Mouse (Mus musculus) layer of hippocampus, adult 18-20 months (tissue): ENCODE measurements around the gene Cyp4v3. TPM values are rescaled to one million over a fixed set of nuclear protein-coding genes. Genes with fewer than 3 reads are reported as not detected.

Source experiments
- DNase-seq, 2 experiments: peaks; one replicate each; pipeline ENCODE4 v3.0.0; 2022; ENCODE audit warnings: low spot score in 2 of 2
- total RNA-seq, 2 experiments: library from RNA; stranded (reverse); gene quantifications; 2 replicates each; pipeline ENCODE4 v1.2.3; 2021

Gene Cyp4v3
- total RNA-seq, 2 experiments from 2014 or later, result 7.5 to 7.9 TPM

DNA sequence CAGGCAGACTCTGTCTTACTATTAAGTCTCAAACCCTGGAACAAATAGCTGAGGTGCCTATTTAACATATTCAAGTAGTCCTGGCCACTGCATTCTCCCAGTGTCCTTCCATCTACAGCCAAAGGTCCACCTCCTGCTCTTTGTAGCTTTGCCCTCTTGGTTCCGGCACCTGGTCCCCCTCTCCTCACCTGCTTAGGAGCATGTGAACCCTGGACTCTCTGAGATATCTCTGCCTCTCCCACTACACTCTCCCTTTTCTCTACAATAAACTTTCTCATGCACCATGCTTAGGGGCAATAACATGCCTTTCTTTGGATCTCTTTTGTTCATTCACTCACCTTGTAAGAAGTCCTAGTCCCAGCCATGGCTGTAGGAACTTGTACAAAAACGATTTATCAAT is 11.7 kb downstream of the Cyp4v3 start:
- no peak for DNase-seq

DNA sequence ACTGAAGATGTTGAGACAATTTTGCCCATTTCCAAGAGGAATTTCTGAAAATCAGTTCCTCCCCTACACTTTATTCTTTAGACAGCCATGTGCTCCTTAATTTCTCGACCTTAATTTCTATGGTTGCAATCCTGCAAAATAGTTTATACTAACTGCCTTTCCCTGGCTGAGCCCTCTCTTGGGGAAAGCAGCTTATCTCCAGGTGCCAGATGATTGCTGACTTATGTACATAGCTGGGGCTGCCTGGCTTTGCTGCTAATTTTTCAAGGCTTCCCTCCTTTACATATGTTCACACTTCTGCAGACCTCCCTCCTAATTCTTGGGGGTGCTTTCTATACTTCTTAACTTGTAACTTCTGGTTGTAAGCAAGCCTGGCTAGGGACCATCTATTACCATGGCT is 12.1 kb downstream of the Cyp4v3 start:
- no peak for DNase-seq

DNA sequence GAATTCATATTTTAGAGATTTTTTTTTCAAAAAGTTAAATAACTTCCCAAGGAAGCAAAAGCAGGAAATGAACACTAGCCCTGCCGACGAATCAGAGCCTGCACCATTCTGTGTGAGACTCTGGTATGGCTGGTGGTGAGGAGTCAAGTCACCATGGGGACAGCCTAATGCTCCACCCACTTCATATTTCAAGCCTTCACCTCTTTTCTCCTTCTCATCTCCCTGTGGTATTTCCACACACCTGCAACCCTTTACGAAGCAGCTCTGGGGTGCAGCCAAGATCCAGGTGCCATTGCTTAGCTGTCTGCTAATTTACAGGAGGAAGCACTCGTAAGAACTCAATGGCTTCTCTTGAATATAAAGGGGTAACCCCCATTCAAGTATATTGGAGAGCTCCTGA is 22.0 kb downstream of the Cyp4v3 start:
- DNase-seq, result no peak

DNA sequence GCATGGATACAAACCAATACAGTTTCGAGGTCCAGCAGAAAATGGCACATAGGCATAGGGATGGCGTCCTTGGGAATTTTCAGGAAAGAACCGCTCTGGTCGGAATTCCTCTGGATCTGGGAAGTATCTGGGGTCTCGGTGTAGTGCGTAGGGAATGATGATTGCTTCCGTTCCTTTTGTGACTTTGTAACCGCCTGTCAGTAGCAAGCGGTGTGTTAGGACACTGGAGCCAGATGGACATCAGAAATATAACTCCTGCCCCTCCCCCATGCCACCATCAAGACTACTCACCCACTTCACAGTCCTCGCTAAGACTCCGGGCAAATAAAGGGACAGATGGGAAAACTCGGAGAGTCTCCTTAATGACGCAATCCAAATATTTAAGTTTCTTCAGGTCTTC is 24.6 kb downstream of the Cyp4v3 start, which contains the start of gene Gm45753:
Gene Gm45753, minus strand, starts transcription at position 101 of the 400 bp plus-strand sequence.
- DNase-seq, result no peak

DNA sequence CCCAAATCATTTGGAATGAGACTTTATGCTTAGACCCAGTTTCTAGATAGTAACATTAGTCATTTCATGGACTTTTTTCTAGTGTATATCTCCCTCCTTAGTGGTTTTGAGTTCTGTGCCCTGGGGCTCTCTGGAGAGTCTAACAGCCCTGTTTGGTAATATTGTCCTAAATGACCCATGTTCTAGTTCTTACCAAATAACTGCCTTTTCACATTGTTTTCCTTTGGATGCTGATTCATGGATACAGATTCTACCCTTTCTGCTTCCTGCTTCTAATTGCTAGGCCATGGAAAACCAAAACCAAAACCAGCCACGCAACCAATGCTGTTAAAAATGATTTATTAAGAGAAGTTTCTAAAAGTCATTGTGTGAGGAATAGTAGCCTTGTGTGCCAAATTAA is 27.5 kb downstream of the Cyp4v3 start:
- DNase-seq, result no peak

DNA sequence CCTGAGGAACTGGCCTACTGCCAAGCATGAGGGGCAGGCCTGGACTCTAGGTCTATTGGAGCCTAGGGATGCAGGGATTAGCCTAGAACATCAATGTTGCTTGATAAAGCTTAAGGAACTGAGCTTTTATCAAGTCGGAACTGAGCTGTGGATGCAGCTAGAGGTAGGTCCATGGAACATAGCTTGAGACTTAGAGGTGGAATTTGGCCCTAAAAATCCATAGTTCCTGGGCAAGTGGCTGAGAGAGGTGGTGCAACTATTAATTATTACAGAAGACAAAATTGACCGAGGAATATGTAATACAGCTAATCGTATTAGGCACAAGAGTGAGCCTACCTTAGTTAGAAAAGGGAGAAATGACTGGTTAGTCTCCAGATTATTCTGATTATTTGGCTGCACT is 28.7 kb downstream of the Cyp4v3 start:
- DNase-seq, result no peak

DNA sequence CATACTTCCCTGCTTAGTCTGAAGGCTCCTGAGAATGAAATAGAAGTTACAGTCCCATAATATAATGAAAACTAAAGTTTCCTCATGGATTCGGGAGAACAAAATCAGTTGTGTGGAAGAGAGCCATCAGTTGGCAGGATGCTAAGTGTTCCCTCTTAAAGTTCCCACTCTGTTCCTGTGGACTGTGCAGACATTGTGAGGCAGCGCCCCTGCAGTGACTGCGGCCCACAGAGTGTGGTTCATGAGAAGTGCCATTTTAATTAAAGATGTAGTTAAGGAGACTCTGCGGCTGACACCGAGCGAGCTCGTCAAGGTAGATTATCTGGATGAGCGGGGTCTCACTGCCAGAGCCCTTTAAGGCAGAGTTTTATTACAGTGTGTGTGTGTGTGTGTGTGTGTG is 30.6 kb downstream of the Cyp4v3 start:
- DNase-seq, result peak in 1 of 2 experiments; percentile 52

DNA sequence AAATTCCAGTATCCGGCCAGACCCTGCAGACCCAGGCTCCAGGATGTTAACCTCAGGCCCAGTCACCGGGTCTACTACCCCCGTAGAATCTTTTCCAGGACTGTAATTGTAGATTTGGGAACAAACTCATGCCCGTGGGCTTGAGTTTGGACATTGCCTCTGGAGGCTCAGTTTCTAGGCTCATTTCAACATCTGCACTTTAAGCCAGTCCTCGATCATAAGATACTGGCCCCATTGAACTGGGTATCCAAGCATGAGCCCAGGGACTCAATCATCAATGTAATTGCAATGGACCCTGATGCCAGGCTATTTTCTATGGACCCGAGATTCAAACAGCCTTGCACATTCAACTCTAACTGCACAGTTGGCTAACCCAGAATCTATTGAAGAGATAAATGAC is 37.7 kb downstream of the Cyp4v3 start:
- no peak for DNase-seq

DNA sequence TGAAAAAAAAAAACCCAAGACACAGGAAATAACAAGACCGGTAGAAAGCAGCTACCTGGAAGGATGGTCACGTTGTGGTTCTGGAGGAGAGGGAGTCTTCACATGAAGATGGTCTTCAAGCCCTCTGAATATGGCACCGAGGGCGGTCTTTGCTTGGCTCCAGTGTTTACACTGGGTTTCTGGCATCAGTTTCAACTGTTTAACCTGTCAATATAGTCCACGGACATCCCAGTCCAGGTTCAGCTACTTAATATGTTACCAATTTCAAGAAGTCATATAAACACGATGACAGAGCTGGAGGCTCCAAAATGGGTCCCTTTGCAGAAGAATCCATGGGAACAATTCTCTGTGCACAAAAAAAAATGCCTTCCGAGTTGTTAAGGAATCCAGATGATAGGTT is 38.3 kb downstream of the Cyp4v3 start, which contains the start of gene Klkb1:
Gene Klkb1, minus strand, starts transcription at position 173 of the 400 bp plus-strand sequence.
- no peak for DNase-seq

DNA sequence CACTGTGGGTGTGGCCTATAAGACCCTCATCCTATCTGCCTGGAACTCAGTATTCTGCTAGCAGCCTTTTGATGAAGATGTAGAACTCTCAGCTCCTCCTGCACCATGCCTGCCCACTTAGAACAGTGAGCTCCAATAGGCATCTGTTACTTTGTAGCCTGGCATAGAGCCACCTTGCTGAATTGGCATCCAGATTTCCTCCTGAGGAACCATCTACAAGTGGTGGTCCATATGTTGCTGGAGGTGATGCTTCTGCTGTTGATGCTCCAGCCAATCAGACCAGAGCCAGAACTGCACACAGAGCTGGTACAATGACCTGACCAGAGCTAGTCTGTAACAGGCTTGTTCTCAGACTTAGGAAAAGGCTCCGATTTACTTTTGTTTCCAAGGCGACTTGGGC is 41.2 kb downstream of the Cyp4v3 start:
- peak; percentile 66 to 84 for DNase-seq

DNA sequence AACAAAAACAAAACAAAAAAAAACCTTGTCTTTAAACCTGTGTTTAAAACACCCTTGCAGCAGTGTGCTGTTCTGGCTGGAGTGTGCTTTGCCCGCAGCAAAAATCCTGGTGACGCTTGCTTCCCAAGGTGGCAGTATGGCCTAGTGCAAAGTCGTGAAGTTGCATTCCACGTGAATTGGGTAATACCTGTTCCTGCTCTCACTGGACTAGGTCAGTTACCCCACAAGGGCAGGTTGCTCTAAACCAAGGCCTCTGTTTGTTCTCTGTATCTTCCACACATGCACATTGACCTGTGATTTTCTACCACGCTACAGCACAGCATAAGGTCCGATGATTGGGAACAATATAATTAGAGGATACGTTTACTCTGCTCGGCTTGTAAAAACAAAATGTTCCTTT is 51.4 kb downstream of the Cyp4v3 start:
- DNase-seq, result no peak

DNA sequence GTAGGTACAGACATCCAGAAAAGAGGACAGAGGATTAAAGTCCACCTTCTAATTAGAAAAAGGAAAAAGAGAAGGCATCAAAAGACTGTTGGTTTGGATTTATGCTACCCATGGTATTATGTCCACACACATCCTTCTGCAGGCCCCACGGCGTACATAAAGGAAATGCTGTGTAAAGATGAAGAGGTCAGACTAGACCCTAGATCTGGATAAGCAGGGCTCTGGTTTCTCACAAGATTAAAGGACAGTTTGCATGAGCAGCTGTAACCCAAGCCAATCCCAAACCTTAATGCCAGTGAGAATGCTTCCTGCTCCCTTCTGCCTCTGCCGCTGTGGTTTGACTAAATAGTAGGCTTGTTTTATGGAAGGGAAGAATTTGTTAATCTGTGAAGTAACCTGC is 55.6 kb downstream of the Cyp4v3 start:
- no peak for DNase-seq

DNA sequence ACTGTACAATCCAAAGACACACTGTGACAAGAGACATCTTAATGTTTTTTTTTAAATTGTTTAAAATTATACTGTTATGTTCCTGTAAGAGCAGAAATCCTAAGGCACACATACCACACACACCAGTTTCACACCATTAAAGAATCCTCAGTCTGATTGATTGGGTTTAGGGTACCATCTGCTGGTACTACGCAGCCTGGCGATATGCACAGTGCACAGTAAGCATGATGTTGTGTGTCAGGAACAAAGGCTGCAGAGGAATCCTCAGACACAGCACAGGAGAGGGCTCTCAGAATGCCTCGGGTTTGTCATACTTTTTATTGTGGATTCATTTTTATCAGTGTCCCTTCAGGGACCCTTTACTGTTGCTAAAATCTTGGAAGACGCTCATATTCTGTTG is 58.7 kb downstream of the Cyp4v3 start:
- DNase-seq, result no peak

DNA sequence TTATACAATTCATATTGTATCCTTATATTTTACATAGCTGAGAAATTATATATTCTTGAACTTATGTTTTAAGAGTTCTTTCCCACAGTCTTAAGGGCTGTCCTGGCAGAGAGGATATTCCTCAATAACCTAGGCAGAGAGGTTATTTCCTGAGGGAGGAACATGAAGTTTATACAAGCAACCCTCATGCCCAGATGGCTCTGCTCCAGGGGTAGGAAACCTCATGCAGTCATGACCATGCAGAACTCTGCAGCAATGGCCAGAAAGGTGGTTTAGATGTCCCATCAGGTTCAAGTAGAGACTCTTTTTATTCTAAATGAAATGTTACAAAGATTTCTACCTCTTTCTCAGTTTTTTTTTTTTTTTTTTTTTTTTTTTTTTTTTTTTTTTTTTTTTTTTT is 64.0 kb downstream of the Cyp4v3 start:
- DNase-seq, result no peak

DNA sequence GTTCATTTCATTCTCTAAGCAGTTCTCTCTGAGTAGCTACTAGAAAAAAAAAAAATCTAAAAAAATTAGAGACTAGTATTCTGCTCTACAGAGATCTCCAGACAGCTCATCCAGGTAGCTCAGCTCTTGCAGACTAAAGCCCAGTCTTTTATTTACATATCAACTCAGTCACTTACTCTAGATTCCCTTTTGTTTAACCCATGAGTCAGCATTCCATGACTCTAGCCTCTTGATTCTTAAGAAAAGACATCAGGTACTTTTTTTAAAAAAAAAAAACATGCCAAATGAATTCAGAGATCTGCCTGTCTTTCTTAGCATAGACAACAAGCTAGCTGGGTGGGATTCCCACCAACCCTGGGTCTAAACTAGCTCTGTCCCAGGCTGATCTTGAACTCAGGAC is 64.5 kb downstream of the Cyp4v3 start:
- no peak for DNase-seq

DNA sequence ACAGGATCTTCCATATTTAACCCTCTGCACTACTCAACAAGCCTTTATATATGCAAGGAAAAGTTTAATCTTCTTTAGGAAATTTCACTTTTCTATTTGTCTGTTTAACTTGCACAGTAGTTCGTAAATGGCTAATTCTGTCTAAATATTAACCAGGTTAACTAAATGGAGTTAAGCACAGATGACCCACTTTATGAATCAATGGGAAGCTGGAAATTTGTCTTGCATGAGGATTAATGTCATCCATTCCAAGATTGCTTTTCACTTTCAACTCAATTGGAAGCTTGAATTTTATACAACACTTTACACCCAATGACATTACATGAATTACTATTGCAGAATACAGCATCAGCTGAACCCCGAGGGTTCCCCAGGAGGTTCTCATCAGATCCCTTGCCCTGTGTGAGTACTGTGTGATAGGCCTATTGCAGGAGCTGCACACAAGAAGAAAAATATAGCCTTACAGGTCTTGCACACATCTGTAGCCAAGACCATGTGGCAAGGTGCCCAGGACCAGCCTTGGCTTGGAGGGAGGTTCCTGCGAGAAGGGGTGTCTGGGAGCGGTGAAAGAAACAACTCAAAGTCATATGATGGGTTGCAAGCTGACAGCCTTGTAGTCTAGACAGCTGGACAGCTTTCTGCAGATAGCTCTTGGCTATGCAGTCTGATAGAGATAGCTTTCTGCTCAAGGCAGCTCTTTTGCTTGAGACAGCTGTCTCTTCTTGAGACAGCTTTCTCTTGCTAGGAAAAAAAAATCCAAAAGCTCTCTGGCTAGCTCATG is 65.2 kb downstream of the Cyp4v3 start:
- DNase-seq, result no peak

DNA sequence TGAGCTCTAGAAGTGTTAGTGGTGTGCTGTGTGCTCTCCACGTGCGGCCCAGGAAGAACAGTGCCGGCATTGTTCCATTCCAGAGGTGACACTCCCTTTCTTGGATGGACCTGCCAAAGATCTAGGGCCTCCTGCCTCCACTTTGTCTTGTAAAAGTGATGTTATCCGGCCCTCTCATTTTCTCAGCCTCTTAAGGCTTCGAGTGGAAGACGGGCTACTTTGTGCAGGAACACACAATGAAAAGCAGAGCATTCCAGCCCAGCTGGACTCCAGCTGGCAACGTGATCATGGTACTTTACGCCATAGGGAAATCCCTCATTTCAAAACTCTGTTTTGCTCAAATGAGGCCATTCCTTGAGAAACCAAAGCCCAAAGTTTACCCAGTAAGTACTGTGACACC is 66.0 kb downstream of the Cyp4v3 start:
- no peak for DNase-seq

DNA sequence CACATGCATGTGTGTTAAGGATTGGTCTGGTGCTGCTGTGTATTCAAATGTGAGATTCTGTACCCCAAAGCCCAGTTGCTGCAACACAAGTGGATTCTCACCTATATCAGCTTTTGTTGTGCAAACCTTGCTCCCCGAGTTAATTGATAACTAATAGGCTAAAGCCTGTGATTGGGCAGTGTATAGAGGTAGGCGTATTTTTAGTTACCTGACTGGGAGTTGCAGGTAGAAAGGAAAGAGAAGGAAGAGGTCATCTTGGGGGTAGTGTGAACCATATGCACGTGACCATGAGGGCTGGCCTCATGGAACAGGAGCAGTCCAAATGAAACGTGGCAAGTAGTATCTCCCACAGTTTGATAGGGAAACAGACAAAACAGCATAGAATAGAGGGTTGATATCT is 68.1 kb downstream of the Cyp4v3 start:
- DNase-seq, result no peak

DNA sequence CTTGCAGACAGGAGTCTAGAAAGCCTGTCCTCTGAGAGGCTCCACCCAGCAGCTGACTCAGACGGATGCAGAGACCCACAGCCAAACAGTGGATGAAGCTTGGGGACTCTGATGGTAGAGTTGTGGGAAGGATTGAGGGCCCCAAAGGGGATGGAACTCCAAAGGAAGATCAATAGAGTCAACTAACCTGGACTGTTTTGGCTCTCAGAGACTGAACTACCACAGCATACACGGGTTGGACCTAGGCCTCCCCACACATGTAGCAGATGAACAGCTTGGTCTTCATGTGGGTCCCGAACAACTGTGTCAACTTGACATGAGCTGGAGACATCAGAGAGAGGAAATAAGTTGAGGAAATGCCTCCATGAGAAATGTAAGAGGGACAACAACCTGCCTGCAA is 70.2 kb downstream of the Cyp4v3 start:
- no peak for DNase-seq

DNA sequence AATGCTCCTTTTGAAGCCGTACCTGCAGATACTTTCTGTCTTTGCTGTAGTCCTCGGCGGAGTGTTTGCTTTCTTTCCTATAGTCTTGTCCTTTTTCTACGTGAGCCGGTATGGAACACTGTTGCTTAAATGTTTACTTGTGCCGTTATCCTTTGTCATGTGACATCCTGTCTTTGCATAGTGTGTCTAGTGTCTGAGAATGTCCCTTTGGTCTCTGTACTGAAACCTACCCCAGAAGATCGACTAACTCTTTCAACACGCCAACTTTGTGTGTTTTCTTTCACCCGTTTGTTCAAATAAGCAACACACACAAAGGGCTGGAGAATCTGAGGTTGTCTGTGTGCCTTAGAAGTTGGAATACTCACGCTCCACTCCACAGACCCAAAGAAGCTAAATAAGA is 71.1 kb downstream of the Cyp4v3 start, which contains the start of gene F11:
Gene F11, minus strand, starts transcription at position 112 of the 400 bp plus-strand sequence.
- no peak for DNase-seq

DNA sequence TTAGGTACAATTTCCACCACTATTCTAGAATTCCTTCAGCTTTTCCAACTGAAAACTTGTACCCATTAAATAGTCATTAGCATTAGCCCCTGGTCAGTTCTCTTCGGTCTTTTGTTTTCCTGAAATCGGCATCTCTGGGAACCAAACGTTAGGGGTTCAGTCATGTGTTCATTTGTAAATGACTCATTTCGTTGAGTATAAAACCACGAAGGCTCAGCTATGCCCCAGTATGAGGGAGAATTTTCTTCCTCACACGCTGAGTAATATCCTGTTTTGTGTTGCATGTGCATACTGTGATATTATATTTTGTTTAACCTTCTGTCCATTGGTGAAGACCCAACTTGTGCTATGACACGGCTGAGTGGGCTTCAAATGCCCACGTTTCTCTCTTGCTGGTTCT is 74.6 kb downstream of the Cyp4v3 start:
- DNase-seq, result no peak

DNA sequence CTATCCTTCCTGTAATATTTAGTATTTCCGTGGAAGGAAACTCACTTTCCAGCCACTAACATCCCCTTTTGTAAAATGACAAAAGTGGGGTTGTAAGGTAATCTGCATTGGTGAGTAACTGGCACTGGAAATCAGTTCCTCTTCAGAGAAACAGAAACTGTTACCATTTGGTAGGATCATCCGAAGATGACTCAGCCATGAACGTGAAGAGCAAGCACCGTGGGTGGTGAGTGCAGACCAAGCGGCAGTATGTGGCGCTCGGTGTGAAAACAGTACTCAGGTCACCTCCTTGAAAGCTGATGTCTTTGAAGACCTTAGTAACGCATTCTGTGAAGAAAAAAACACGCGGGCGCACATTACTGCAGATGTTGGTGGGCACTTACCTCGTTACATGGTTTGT is 78.0 kb downstream of the Cyp4v3 start:
- DNase-seq, result no peak
